Comparison of ENCODE assay signal across 25 mouse cellular contexts in the genomic region with DNA sequence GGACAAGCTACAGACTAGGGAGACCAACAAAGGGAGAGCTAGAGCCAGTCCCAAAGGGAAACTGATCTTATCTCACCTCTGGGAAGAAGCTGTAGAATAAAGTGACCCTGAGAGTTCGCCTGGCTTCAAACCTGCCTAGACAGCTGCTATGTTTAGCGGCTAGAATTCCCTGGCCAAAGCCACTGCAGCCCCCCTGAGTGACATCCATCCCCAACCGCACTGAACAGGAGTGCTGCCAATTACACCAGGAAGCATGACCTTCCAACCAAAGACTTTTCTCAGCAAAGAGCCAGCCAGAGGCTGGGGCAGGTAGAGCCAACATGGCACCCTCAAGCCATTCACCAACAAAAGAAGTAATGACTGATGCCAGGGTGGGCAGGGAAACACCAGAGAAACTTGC.
DNase-seq lines count a peak whose midpoint lies in the region; ATAC-seq and TF ChIP-seq lines count a peak whose summit lies in the region.
"Had no signal": no experiment of that assay in that cellular context is flagged by ENCODE, and none has a peak within 500 bp of the region (broad histone marks: within the 10 kb centered on the region; RNA-seq: fewer than 3 reads in every experiment).

No protein-coding gene starts in this region.

- TF ChIP-seq POLR2A in kidney, adult 2 months (IDR thresholded peaks at IDR 0.05; ENCODE audit: low read depth, low read length) = no peak

- no peaks in the 10 kb centered on the region for H3K27me3 ChIP-seq in embryonic facial prominence, embryonic 12.5 days
- no peaks in the 10 kb centered on the region for H3K27me3 ChIP-seq in embryonic facial prominence, embryonic 10.5 days (replicated peaks; ENCODE audit: low read depth, poor library complexity, severe bottlenecking)
- H3K27me3 ChIP-seq in kidney, adult 2 months (replicated peaks; ENCODE audit: control insufficient read depth, insufficient read depth, low read length) = no peaks in the 10 kb centered on the region
- H3K27me3 ChIP-seq in kidney, embryonic 15.5 days = no peaks in the 10 kb centered on the region
- no peaks in the 10 kb centered on the region for H3K27me3 ChIP-seq in heart, embryonic 16.5 days (ENCODE audit: control insufficient read depth, insufficient read depth, low read length)
- H3K27me3 ChIP-seq: hindbrain, embryonic 15.5 days; limb, embryonic 12.5 days; neural tube, embryonic 15.5 days had no signal

- 77% methylated on average over 3 of the region's 3 CpGs for WGBS in embryonic facial prominence, embryonic 12.5 days
- WGBS in embryonic facial prominence, embryonic 10.5 days = 87% methylated on average over 3 of the region's 3 CpGs
- 83% methylated on average over 3 of the region's 3 CpGs for WGBS in kidney, adult 2 months
- 86% methylated on average over 3 of the region's 3 CpGs for WGBS in kidney, embryonic 15.5 days
- WGBS in heart, embryonic 16.5 days = 53% methylated on average over 3 of the region's 3 CpGs

- H3K9ac ChIP-seq in embryonic facial prominence, embryonic 12.5 days = no peak overlapping the region
- no peak overlapping the region for H3K9ac ChIP-seq in kidney, embryonic 15.5 days
- no peak overlapping the region; the same call in 1 of the 2 replicates for H3K9ac ChIP-seq in heart, embryonic 16.5 days (ENCODE audit: low read length)
- H3K9ac ChIP-seq: forebrain, postnatal 0 days; hindbrain, embryonic 15.5 days; limb, embryonic 12.5 days; liver, postnatal 0 days; neural tube, embryonic 15.5 days had no signal

- TF ChIP-seq CTCF in kidney, adult 2 months (conservative IDR thresholded peaks at IDR 0.05; ENCODE audit: insufficient read depth, insufficient read length, low read depth, low read length) = no peak

- no peaks in the 10 kb centered on the region for H3K4me1 ChIP-seq in embryonic facial prominence, embryonic 12.5 days
- H3K4me1 ChIP-seq in embryonic facial prominence, embryonic 10.5 days = peaks cover 6% of the 10 kb centered on the region; the same call in 1 of the 2 replicates
- peaks cover 4% of the 10 kb centered on the region; the same call in 1 of the 2 replicates for H3K4me1 ChIP-seq in kidney, adult 2 months (ENCODE audit: control insufficient read depth, insufficient read depth, low read length)
- H3K4me1 ChIP-seq in kidney, embryonic 15.5 days = no peaks in the 10 kb centered on the region
- peaks cover 9% of the 10 kb centered on the region for H3K4me1 ChIP-seq in heart, embryonic 16.5 days (ENCODE audit: control insufficient read depth, insufficient read depth, low read length)
- H3K4me1 ChIP-seq: forebrain, embryonic 10.5 days; hindbrain, embryonic 15.5 days; limb, embryonic 12.5 days; midbrain, embryonic 10.5 days; neural tube, embryonic 15.5 days had no signal

- ATAC-seq in embryonic facial prominence, embryonic 12.5 days (ENCODE audit: insufficient number of reproducible peaks, insufficient read depth, low FRiP score, low TSS enrichment) = no peak
- no peak for ATAC-seq in kidney, embryonic 15.5 days (replicated peaks; ENCODE audit: low FRiP score)
- ATAC-seq in heart, embryonic 16.5 days (replicated peaks; ENCODE audit: extremely low read depth, insufficient read depth, low FRiP score) = no peak
- ATAC-seq: activated CD4-positive, CD25-positive, alpha-beta regulatory T cell, adult 4 months; forebrain, postnatal 0 days; liver, postnatal 0 days; lung, postnatal 0 days had no signal

- H3K36me3 ChIP-seq in embryonic facial prominence, embryonic 12.5 days = peaks cover 45% of the 10 kb centered on the region
- peaks cover 72% of the 10 kb centered on the region for H3K36me3 ChIP-seq in embryonic facial prominence, embryonic 10.5 days (replicated peaks)
- H3K36me3 ChIP-seq in kidney, adult 2 months (ENCODE audit: control insufficient read depth, insufficient read depth, low read length) = no peaks in the 10 kb centered on the region
- H3K36me3 ChIP-seq in kidney, embryonic 15.5 days = peaks cover 45% of the 10 kb centered on the region
- peaks cover 24% of the 10 kb centered on the region for H3K36me3 ChIP-seq in heart, embryonic 16.5 days (ENCODE audit: control insufficient read depth, insufficient read depth)

- DNase-seq in embryonic facial prominence, embryonic 10.5 days (ENCODE audit: low spot score) = no peak
- DNase-seq in kidney, adult 2 months = peak; percentile 43
- DNase-seq in layer of hippocampus, adult 9-10 months (ENCODE audit: low spot score) = no peak
- no peak for DNase-seq in cerebellum, adult 9-11 months
- DNase-seq in adrenal gland, postnatal 14 days = no peak
- DNase-seq: adrenal gland, adult 8-10 months; cerebellum, adult 8-10 months; forebrain, postnatal 0 days; kidney, adult 8-10 months; kidney, postnatal 14 days; liver, postnatal 0 days; thymus, adult 18-20 months; thymus, postnatal 4 days had no signal

- 0 out of 2 replicates have a peak overlapping the region, but pooled peaks have one; percentile 17 for H3K27ac ChIP-seq in embryonic facial prominence, embryonic 12.5 days
- H3K27ac ChIP-seq in embryonic facial prominence, embryonic 10.5 days (replicated peaks) = no peak overlapping the region
- H3K27ac ChIP-seq in kidney, adult 2 months (ENCODE audit: insufficient read depth, low read depth, low read length) = no peak overlapping the region
- H3K27ac ChIP-seq in kidney, embryonic 15.5 days = no peak overlapping the region
- H3K27ac ChIP-seq in heart, embryonic 16.5 days (ENCODE audit: low read length) = peak overlapping the region; percentile 42; the same call in 1 of the 2 replicates
- H3K27ac ChIP-seq: forebrain, embryonic 10.5 days; hindbrain, embryonic 15.5 days; limb, embryonic 12.5 days; macrophage; midbrain, embryonic 10.5 days; neural tube, embryonic 15.5 days had no signal

- H3K4me2 ChIP-seq in embryonic facial prominence, embryonic 12.5 days (replicated peaks) = no peak overlapping the region
- H3K4me2 ChIP-seq in kidney, embryonic 15.5 days = no peak overlapping the region
- no peak overlapping the region for H3K4me2 ChIP-seq in heart, embryonic 16.5 days (ENCODE audit: low read depth, low read length)
- H3K4me2 ChIP-seq: hindbrain, embryonic 15.5 days; limb, embryonic 12.5 days; liver, embryonic 11.5 days; neural tube, embryonic 15.5 days had no signal

- H3K9me3 ChIP-seq in embryonic facial prominence, embryonic 12.5 days = no peaks in the 10 kb centered on the region
- H3K9me3 ChIP-seq in embryonic facial prominence, embryonic 10.5 days = no peaks in the 10 kb centered on the region
- no peaks in the 10 kb centered on the region for H3K9me3 ChIP-seq in kidney, embryonic 15.5 days (replicated peaks)
- no peaks in the 10 kb centered on the region for H3K9me3 ChIP-seq in heart, embryonic 16.5 days (replicated peaks; ENCODE audit: control insufficient read depth, low read length)
- H3K9me3 ChIP-seq: forebrain, embryonic 10.5 days; hindbrain, embryonic 15.5 days; limb, embryonic 12.5 days; midbrain, embryonic 10.5 days; neural tube, embryonic 15.5 days had no signal

- no peak overlapping the region for H3K4me3 ChIP-seq in embryonic facial prominence, embryonic 12.5 days
- H3K4me3 ChIP-seq in embryonic facial prominence, embryonic 10.5 days = no peak overlapping the region
- no peak overlapping the region for H3K4me3 ChIP-seq in kidney, adult 2 months (ENCODE audit: insufficient read depth, low read depth, low read length)
- H3K4me3 ChIP-seq in kidney, embryonic 15.5 days (replicated peaks) = no peak overlapping the region
- no peak overlapping the region for H3K4me3 ChIP-seq in heart, embryonic 16.5 days (ENCODE audit: low read length)
- H3K4me3 ChIP-seq: forebrain, embryonic 10.5 days; hindbrain, embryonic 15.5 days; limb, embryonic 12.5 days; midbrain, embryonic 10.5 days; neural tube, embryonic 15.5 days had no signal

Comparison
In these comparisons a context has a peak if more than half of its experiments do, and no peak if none do; other contexts are left out.
1. H3K27ac ChIP-seq: peak in embryonic facial prominence, embryonic 12.5 days (single experiment) and heart, embryonic 16.5 days (single experiment); none in embryonic facial prominence, embryonic 10.5 days (single experiment), kidney, adult 2 months (single experiment) and kidney, embryonic 15.5 days (single experiment).